Mouse (Mus musculus): ENCODE measurements around the gene Eif4b. TPM values are rescaled to one million over a fixed set of nuclear protein-coding genes. Genes with fewer than 3 reads are reported as not detected.

Eif4b gene
- 57.5 and 60.8 TPM in 2 replicates for polyA plus RNA-seq (2015; fragmentation: Nextera tagmentation; extraction: Ambion mirVana)

DNA sequence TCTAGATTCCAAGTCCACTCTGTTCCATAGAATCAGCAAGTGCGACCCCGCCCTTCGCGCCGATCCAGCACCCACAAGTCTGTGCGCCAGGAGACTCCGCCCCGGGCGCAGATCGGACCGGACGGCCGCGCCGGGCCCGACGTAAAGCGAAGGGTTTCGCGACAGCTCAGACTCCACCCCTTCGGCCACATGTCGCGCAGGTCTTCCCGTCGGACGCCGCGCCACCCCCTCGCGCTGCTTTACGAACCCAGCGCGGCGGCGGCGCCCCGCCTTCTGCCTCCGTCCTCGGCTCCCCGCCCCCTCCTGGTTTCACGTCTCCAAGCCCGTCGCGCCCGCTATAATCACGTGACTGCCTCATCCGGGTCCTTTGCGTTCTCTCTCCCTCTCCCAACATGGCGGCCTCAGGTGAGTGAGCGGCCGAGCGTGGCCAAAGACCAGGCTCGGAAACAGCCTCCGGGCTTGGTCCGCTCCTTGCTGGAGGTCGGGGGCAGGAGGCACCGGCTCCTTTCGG is at the start of gene Eif4b:
Gene Eif4b, plus strand, starts transcription at position 215 of the 511 bp plus-strand sequence.

DNA sequence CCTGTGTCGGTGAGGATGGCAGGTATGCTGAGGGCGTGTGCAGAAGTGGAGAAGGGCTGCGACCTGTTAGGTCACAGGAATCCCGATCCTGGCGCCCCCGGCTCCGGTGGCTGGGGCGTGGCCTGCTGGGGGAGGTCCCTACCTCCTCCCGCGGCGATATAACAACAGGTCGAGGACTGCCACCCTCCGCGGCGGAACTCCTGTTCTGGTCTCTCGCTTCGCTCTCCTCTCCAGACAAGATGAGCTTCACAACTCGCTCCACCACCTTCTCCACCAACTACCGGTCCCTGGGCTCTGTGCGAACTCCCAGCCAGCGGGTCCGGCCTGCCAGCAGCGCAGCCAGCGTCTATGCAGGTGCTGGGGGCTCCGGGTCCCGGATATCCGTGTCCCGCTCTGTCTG is 45.5 kb upstream of the Eif4b start, which contains the start of gene Krt18:
Gene Krt18, plus strand, starts transcription at position 141 of the 400 bp plus-strand sequence.

DNA sequence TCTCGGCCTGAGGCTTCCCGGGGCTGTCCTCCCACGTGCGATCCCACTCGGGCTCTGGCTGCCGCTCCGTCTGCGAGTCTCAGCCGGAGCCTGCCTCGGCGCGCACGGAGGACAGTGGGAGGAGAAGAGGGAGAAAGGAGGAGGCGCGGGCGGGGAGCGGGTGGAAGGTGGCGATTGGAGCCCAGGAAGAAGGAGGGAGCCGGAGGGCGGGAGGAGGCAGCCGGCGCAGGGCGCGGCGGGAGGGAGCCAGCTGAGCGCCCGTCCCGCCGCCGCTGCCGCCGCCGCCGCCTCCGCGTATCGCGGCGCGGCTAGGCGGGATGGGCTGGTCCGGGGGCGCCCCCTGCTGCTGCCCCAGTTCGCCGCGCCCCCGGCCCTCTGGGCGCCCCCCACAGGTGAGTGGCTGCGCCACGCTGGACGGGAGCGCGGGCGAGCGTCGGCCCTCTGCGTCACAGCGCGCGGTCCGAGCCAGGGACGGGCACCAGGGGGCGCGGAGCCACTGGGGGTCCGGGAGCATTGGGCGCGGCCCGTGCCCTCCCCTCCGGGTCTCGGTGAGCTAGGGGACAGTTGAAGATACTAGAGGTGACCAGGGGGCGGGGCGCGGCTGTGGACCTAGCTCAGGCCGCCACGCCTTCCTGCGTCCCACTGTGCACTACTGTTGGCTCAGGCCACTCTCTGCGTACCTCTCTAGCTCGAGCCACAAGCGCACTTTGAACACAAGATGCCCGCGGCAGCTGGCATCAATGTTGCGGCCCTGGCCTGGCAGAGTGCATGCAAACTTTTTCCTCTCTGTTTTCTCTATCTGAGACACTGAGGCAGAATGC is 26.8 kb downstream of the Eif4b start, which contains the start of gene Tns2:
Gene Tns2, plus strand, starts transcription at position 253 of the 821 bp plus-strand sequence.

DNA sequence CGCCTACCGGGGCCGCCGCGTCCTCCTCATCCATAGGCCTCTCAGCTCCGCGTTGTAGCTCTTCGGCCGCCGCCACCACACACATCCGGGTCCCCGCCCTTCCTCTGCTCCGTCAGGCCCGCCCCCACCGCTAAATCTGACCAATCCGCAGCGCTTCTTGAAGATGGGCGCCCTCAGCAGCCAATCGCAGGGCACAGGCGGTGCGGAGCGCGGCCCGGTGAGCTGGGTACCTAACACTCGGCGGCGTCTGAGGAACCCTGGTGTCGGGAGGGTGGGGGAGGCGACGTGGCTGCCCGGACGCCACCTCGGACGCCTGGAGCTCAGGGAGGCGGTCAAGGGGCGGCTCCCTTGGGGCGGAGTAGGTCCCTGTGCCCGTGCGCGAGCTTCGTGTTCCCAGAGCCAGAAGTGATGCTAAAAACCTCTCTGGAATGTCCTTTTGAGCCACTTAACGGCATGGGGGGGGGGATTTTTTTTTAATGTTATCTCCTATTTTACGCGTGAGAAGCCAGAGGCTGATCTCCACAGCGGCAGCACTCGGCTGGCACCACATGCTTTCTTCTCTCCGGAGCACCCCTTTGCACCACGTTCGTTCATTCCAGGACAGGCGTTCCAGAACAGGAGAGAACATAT is 62.7 kb downstream of the Eif4b start, which contains the start of gene Spryd3:
Gene Spryd3, minus strand, starts transcription at position 106 of the 630 bp plus-strand sequence.

DNA sequence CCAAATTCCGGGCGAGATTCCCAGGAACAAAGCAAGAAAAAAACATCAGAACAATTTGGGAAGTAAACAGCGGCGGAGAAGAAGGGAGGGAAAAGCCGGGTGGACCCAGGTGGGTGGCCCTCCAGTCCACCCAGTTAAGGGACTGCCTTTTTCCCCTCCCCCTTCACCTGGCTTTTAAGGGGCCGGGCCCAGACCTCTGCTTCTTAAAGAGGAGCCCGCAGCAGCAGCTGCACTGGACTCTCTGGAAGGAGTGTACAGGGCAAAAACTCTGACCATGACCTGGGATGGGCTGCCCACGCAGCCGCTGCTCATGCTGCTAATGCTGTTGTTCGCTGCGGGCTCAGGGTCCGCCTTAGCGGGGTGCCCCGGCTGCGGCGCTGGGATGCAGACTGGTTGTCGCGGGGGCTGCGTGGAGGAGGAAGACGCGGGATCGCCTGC is 70.7 kb downstream of the Eif4b start, which contains the start of gene Igfbp6:
Gene Igfbp6, plus strand, starts transcription at position 89 of the 438 bp plus-strand sequence.

Other genes with a start within 250 kb of the Eif4b start
- gene Krt1, start 223.0 kb upstream of the Eif4b start, polyA plus RNA-seq (2015; fragmentation: Nextera tagmentation; extraction: Ambion mirVana): 20.8 and 23.0 TPM in 2 replicates
- 0.47 and 0.89 TPM in 2 replicates for gene Krt77, start 204.1 kb upstream of the Eif4b start, polyA plus RNA-seq (2015; fragmentation: Nextera tagmentation; extraction: Ambion mirVana)
- gene Krt76, start 180.9 kb upstream of the Eif4b start, polyA plus RNA-seq (2015; fragmentation: Nextera tagmentation; extraction: Ambion mirVana): not detected in 2 replicates
- gene Krt4, start 149.0 kb upstream of the Eif4b start, polyA plus RNA-seq (2015; fragmentation: Nextera tagmentation; extraction: Ambion mirVana): not detected in 2 replicates
- gene Krt79, start 133.4 kb upstream of the Eif4b start, polyA plus RNA-seq (2015; fragmentation: Nextera tagmentation; extraction: Ambion mirVana): 0.28 and 0.32 TPM in 2 replicates
- not detected in 2 replicates for gene Krt78, start 119.5 kb upstream of the Eif4b start, polyA plus RNA-seq (2015; fragmentation: Nextera tagmentation; extraction: Ambion mirVana)
- 0.45 and 0.87 TPM in 2 replicates for gene Krt8, start 69.3 kb upstream of the Eif4b start, polyA plus RNA-seq (2015; fragmentation: Nextera tagmentation; extraction: Ambion mirVana)
- 1.4 and 1.9 TPM in 2 replicates for gene Krt18, start 45.6 kb upstream of the Eif4b start, polyA plus RNA-seq (2015; fragmentation: Nextera tagmentation; extraction: Ambion mirVana)
- 8.8 and 10.3 TPM in 2 replicates for gene Tns2, start 26.6 kb downstream of the Eif4b start, polyA plus RNA-seq (2015; fragmentation: Nextera tagmentation; extraction: Ambion mirVana)
- 107 and 114 TPM in 2 replicates for gene Spryd3, start 62.5 kb downstream of the Eif4b start, polyA plus RNA-seq (2015; fragmentation: Nextera tagmentation; extraction: Ambion mirVana)
- 21.1 and 33.5 TPM in 2 replicates for gene Igfbp6, start 70.6 kb downstream of the Eif4b start, polyA plus RNA-seq (2015; fragmentation: Nextera tagmentation; extraction: Ambion mirVana)
- gene Soat2, start 76.8 kb downstream of the Eif4b start, polyA plus RNA-seq (2015; fragmentation: Nextera tagmentation; extraction: Ambion mirVana): 0.21 TPM in 1 of 2 replicates, not detected in the other
- gene Zfp740, start 129.5 kb downstream of the Eif4b start, polyA plus RNA-seq (2015; fragmentation: Nextera tagmentation; extraction: Ambion mirVana): 27.4 and 27.5 TPM in 2 replicates
- 44.0 and 46.0 TPM in 2 replicates for gene Csad, start 131.0 kb downstream of the Eif4b start, polyA plus RNA-seq (2015; fragmentation: Nextera tagmentation; extraction: Ambion mirVana)
- gene Itgb7, start 158.2 kb downstream of the Eif4b start, polyA plus RNA-seq (2015; fragmentation: Nextera tagmentation; extraction: Ambion mirVana): 1.0 and 2.9 TPM in 2 replicates
- 7.1 and 7.7 TPM in 2 replicates for gene Rarg, start 183.7 kb downstream of the Eif4b start, polyA plus RNA-seq (2015; fragmentation: Nextera tagmentation; extraction: Ambion mirVana)
- gene Gm9918, start 196.8 kb downstream of the Eif4b start, polyA plus RNA-seq (2015; fragmentation: Nextera tagmentation; extraction: Ambion mirVana): 0.06 and 0.10 TPM in 2 replicates
- 67.6 and 67.7 TPM in 2 replicates for gene Mfsd5, start 205.7 kb downstream of the Eif4b start, polyA plus RNA-seq (2015; fragmentation: Nextera tagmentation; extraction: Ambion mirVana)
- 1.8 and 2.0 TPM in 2 replicates for gene Espl1, start 222.5 kb downstream of the Eif4b start, polyA plus RNA-seq (2015; fragmentation: Nextera tagmentation; extraction: Ambion mirVana)